Mouse (Mus musculus): Measurements from ENCODE around the gene Fam155a. TPM values are rescaled to one million over a fixed set of nuclear protein-coding genes. Genes with fewer than 3 reads are reported as not detected.

The Fam155a gene
- total and polyA plus RNA-seq, 3 experiments, result not detected

DNA sequence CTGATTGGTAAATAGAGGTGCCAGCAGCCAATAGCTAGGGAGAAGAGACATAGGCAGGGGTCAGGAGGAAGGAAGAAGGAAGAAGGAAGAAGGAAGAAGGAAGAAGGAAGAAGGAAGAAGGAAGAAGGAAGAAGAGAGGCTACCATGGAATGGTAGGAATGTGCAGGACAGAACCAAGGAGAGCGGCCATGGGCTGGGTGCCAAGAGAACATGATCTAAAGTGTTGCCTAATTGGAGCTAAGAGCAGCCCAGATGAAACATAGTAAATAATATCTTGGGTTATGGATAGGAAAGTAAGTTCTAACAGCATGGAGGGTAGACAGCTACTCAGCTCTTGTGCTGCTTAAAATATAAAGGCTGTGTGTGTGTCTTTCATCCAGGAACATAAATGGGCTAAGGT, 405.6 kb downstream of the Fam155a start:
- dilution Hi-C loops (cut with MboI; ENCODE audit: extremely low pct_ligation_motif_present, extremely low pct_unique_long_range_greater_than_20kb, low sequenced_read_pairs) (no loop called here), in situ Hi-C loops (cut with MboI; ENCODE audit: low pct_ligation_motif_present, low pct_unique_long_range_greater_than_20kb, low sequenced_read_pairs) (no loop called here)
- H3K9ac ChIP-seq (ENCODE audit: insufficient read depth, low read depth), result no peak overlapping the region
- H3K4me3 ChIP-seq (replicated peaks in 1 of 3; ENCODE audit: low read depth in 2 of 3, low read length in 2 of 3, poor library complexity in 1 of 3), result no peak overlapping the region
- no peaks in the 10 kb centered on the region for H3K36me3 ChIP-seq (replicated peaks in 1 of 2; ENCODE audit: control insufficient read depth in 1 of 2, insufficient read depth in 1 of 2, low read length in 1 of 2)
- no peak overlapping the region for H3K27ac ChIP-seq (ENCODE audit: insufficient read depth, low read depth)
- TF ChIP-seq JUND (conservative IDR thresholded peaks at IDR 0.05; ENCODE audit: low read depth, low read length), result no peak
- no peak for TF ChIP-seq EP300 (IDR thresholded peaks at IDR 0.05; ENCODE audit: low read length)
- no peak for TF ChIP-seq MAZ (IDR thresholded peaks at IDR 0.05; ENCODE audit: low read depth, low read length)
- TF ChIP-seq RAD21 (IDR thresholded peaks at IDR 0.05; ENCODE audit: low read depth, low read length), result no peak
- no peak for TF ChIP-seq NRF1 (IDR thresholded peaks at IDR 0.05; ENCODE audit: low read depth, low read length)
- TF ChIP-seq RCOR1 (conservative IDR thresholded peaks at IDR 0.05; ENCODE audit: low read depth, low read length), result no peak
- no peak for TF ChIP-seq CHD1 (IDR thresholded peaks at IDR 0.05; ENCODE audit: low read depth, low read length)
- no peak for TF ChIP-seq KAT2A (IDR thresholded peaks at IDR 0.05; ENCODE audit: insufficient replicate concordance, low read length)
- TF ChIP-seq MEF2A (IDR thresholded peaks at IDR 0.05; ENCODE audit: borderline replicate concordance, low read depth, low read length), result no peak
- TF ChIP-seq E2F4 (IDR thresholded peaks at IDR 0.05; ENCODE audit: insufficient replicate concordance, low read depth, low read length), result no peak
- TF ChIP-seq HCFC1 (IDR thresholded peaks at IDR 0.05; ENCODE audit: low read depth, low read length), result no peak
- no peak for TF ChIP-seq IRF4 (IDR thresholded peaks at IDR 0.05; ENCODE audit: low read depth, low read length)
- no peak for TF ChIP-seq MAX (IDR thresholded peaks at IDR 0.05; ENCODE audit: low read length)
- TF ChIP-seq BHLHE40 (IDR thresholded peaks at IDR 0.05; ENCODE audit: low read depth, low read length), result no peak
- no peak overlapping the region for H3K4me2 ChIP-seq (ENCODE audit: insufficient read depth, low read depth, poor library complexity, severe bottlenecking)
- DNase-seq (ENCODE audit: extremely low read depth), result no peak
- no peaks in the 10 kb centered on the region for H3K79me2 ChIP-seq (replicated peaks; ENCODE audit: control insufficient read depth, extremely low read depth, insufficient read depth, poor library complexity, severe bottlenecking)
- H3K9me3 ChIP-seq (replicated peaks; ENCODE audit: low read length), result peaks cover 63% of the 10 kb centered on the region
- H3K27me3 ChIP-seq (replicated peaks), result no peaks in the 10 kb centered on the region
- H3K4me1 ChIP-seq (ENCODE audit: control insufficient read depth in 1 of 2, insufficient read depth in 2 of 2), result no peaks in the 10 kb centered on the region

DNA sequence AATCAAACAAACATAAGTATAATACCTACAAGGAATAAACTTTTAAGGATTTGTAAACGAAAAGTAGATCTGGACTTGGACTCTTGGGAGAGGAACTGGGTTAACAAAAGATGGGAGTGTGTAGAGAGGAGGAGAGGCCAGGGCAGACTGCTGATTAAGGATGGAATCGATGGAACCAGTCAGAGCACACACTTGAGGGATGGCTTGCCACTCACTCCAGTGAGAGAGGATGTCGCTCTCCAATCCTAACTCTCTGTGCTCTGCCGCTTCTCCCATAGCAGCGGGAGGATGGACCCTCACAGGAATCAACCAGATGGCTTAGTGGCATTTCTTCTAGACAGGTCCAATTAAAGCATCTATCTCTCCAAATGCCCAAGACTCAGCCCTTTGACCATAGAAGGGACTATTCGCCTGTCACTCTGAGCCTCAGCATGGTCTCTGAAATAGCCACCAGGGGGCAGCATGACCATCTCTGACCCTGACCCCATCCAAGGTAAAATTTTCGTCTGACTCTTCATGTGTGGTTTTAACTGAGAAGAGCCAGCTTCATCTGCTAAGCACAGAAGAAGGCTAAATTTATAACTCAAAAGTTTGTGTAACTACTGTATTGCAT, 422.3 kb downstream of the Fam155a start:
- in situ Hi-C loops (cut with MboI; ENCODE audit: low pct_ligation_motif_present, low pct_unique_long_range_greater_than_20kb, low sequenced_read_pairs), result no loop called here
- Histone ChIP-seq H3K9ac (ENCODE audit: insufficient read depth, low read depth) (no peak overlapping the region), H3K79me2 (replicated peaks; ENCODE audit: control insufficient read depth, extremely low read depth, insufficient read depth, poor library complexity, severe bottlenecking) (no peaks in the 10 kb centered on the region), H3K27me3 (replicated peaks) (no peaks in the 10 kb centered on the region), H3K4me2 (ENCODE audit: insufficient read depth, low read depth, poor library complexity, severe bottlenecking) (no peak overlapping the region), H3K4me3 (replicated peaks in 1 of 3; ENCODE audit: low read depth in 2 of 3, low read length in 2 of 3, poor library complexity in 1 of 3) (no peak overlapping the region), H3K36me3 (replicated peaks in 1 of 2; ENCODE audit: control insufficient read depth in 1 of 2, insufficient read depth in 1 of 2, low read length in 1 of 2) (no peaks in the 10 kb centered on the region), H3K9me3 (replicated peaks; ENCODE audit: low read length) (peaks cover 54% of the 10 kb centered on the region), H3K27ac (ENCODE audit: insufficient read depth, low read depth) (no peak overlapping the region), H3K4me1 (ENCODE audit: control insufficient read depth in 1 of 2, insufficient read depth in 2 of 2) (no peaks in the 10 kb centered on the region)
- no peak for DNase-seq (ENCODE audit: extremely low read depth)
- dilution Hi-C loops (cut with MboI; ENCODE audit: extremely low pct_ligation_motif_present, extremely low pct_unique_long_range_greater_than_20kb, low sequenced_read_pairs), result no loop called here
- TF ChIP-seq SMC3 (IDR thresholded peaks at IDR 0.05; ENCODE audit: low read depth, low read length) (peak; percentile 14; the same call in 1 of the 2 replicates), TCF12 (IDR thresholded peaks at IDR 0.05; ENCODE audit: low read depth, low read length) (no peak), MAFK (IDR thresholded peaks at IDR 0.05; ENCODE audit: insufficient replicate concordance, low read length) (no peak), IRF4 (IDR thresholded peaks at IDR 0.05; ENCODE audit: low read depth, low read length) (no peak), NRF1 (IDR thresholded peaks at IDR 0.05; ENCODE audit: low read depth, low read length) (no peak), TBP (conservative IDR thresholded peaks at IDR 0.05; ENCODE audit: low read depth, low read length) (no peak), CTCF (conservative IDR thresholded peaks at IDR 0.05 in 1 of 2, IDR thresholded peaks at IDR 0.05 in 1 of 2; ENCODE audit: low read depth in 2 of 2, low read length in 2 of 2) (peak in 1 of 2 experiments; percentile 31; a peak in 2 of 4 replicates), ZNF384 (IDR thresholded peaks at IDR 0.05; ENCODE audit: low read depth, low read length) (no peak), UBTF (IDR thresholded peaks at IDR 0.05; ENCODE audit: low read depth, low read length) (no peak), MAX (IDR thresholded peaks at IDR 0.05; ENCODE audit: low read length) (no peak), KAT2A (IDR thresholded peaks at IDR 0.05; ENCODE audit: insufficient replicate concordance, low read length) (no peak)
